Mouse (Mus musculus): ENCODE results near the gene Gata1. TPM values are rescaled to one million over a fixed set of nuclear protein-coding genes. Genes with fewer than 3 reads are reported as not detected.

Gata1 gene
- polyA plus RNA-seq, 1 experiment: not detected

DNA sequence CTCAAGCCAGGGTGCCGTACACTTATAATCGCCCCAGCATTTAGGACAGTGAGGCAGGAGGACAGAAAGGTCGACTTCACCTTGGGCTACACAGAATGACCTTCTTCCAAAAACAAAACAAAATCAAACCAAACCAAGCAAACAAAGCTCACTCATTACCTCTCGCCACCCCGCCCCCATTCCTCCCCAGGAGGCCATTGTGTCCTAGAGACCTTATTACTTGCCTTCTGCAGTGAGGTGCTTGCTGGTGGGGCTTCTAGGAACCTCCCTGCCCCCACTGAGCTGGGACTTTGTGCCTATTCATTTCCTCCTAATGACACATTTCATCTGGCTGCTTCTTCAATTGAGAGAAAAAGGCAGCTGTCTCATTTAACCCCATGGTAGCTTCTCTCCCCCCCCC lies 30.7 kb upstream of the Gata1 start:
- no peaks in the 10 kb centered on the region for H3K4me1 ChIP-seq (ENCODE audit: control insufficient read depth, insufficient read depth, low read length)
- no peak overlapping the region for H3K4me3 ChIP-seq (ENCODE audit: insufficient read depth, low read length)
- no peak overlapping the region for H3K27ac ChIP-seq (ENCODE audit: insufficient read depth, low read length)
- no peak for TF ChIP-seq CTCF (IDR thresholded peaks at IDR 0.05; ENCODE audit: borderline replicate concordance, insufficient read depth, low read length)
- TF ChIP-seq POLR2A (IDR thresholded peaks at IDR 0.05; ENCODE audit: low read depth, low read length): no peak

DNA sequence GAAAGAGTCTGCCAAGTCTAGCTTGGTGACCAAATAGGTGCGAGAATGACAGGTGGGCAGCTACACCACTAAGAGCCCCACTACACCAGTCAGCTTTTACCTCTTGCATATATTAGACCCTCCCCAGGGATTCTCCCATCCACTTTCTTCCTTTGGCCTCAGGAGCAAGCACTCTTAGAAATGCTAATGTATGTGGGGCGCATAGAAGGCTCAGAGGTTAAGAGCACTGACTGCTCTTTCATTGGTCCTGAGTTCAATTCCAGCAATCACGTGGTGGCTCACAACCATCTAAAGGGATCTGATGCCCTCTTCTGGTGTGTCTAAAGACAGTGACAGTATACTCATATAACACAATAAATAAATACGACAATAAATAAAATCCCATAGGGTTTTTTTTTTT lies 25.1 kb upstream of the Gata1 start:
- H3K4me1 ChIP-seq (ENCODE audit: control insufficient read depth, insufficient read depth, low read length): no peaks in the 10 kb centered on the region
- TF ChIP-seq POLR2A (IDR thresholded peaks at IDR 0.05; ENCODE audit: low read depth, low read length): no peak
- no peak for TF ChIP-seq CTCF (IDR thresholded peaks at IDR 0.05; ENCODE audit: borderline replicate concordance, insufficient read depth, low read length)
- H3K27ac ChIP-seq (ENCODE audit: insufficient read depth, low read length): no peak overlapping the region
- no peak overlapping the region for H3K4me3 ChIP-seq (ENCODE audit: insufficient read depth, low read length)

DNA sequence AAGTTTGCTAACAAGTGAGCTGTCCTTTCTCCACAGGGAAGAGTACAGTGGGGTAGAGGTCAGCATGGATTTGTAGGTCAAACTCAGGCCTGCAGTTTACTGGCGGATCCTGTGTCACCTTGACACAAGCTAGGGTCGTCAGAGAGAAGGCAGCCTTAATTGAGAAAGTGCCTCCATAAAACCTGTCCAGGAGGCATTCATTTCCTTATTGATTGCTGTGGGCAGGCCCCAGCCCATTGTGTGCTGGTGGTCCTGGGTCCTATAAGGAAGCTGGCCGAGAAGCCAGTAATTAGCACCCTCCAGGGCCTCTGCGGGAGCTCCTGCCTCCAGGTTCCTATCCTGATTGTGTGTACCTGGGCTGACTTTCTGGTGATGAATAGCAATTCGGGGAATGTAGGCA lies 24.1 kb upstream of the Gata1 start:
- Histone ChIP-seq H3K4me3 (ENCODE audit: insufficient read depth, low read length) (no peak overlapping the region), H3K4me1 (ENCODE audit: control insufficient read depth, insufficient read depth, low read length) (no peaks in the 10 kb centered on the region), H3K27ac (ENCODE audit: insufficient read depth, low read length) (no peak overlapping the region)
- TF ChIP-seq CTCF (IDR thresholded peaks at IDR 0.05; ENCODE audit: borderline replicate concordance, insufficient read depth, low read length) (no peak), POLR2A (IDR thresholded peaks at IDR 0.05; ENCODE audit: low read depth, low read length) (no peak)

DNA sequence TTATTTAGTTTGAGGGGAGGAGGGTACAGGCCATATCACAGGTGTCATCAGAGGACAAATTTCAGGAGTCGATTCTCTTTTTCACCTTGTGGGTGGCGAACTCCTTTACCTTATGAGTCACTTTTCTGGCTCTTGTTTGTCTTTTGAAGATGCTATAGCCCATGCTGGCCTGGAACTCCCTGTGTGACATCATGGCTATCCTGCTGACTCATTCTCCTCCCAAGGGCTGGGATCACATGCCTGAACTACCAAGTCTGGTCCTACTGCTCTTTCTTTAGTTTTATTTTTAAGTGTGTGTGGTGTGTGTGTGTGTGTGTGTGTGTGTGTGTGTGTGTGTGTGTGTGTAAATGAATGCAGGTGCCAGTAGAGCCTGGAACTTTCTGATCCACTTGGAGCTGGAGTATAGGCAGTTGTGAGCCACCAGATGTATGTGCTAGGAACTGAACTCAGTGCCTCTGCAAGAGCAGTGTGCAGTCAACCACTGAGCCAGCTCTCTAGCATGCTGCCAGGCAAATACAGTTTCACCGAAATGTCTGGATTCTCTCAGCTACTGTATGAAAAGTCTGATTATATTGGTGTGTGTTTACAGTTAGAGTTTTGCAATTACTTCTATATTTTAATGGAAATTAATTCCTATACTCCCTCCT lies 22.8 kb upstream of the Gata1 start:
- Histone ChIP-seq H3K27ac (ENCODE audit: insufficient read depth, low read length) (no peak overlapping the region), H3K4me1 (ENCODE audit: control insufficient read depth, insufficient read depth, low read length) (no peaks in the 10 kb centered on the region), H3K4me3 (ENCODE audit: insufficient read depth, low read length) (no peak overlapping the region)
- no peak for TF ChIP-seq POLR2A (IDR thresholded peaks at IDR 0.05; ENCODE audit: low read depth, low read length)
- no peak for TF ChIP-seq CTCF (IDR thresholded peaks at IDR 0.05; ENCODE audit: borderline replicate concordance, insufficient read depth, low read length)

DNA sequence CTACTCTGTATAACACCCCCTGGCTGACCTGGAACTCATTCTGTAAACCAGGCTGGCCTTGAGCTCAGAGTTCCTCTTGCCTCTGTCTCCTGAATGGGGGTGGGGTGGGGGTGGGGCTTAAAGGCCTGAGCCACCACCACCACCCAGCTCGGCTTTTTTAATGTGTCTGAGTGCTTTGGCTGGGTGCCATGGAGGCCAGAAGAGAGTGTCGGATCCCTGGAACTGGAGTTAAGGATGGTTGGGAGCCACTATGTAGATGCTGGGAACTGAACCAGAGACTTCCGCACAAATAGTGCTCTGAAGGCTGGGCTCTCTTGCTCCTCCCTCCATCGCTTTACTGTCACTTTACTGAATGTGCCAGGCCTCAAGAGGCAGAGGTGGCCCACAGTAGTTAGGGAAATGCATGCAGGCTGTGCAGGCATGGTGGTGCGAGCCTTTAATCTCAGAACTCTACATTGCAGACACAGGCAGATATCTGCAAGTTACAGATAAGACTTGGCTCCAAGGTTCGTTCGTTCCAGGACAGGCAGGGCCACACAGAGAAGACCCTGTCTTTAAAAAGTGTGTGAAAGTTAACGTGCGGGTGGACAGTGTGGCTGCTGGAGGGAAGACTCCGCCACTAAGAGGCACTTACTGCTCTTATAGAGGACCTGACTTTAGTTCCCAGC lies 15.3 kb upstream of the Gata1 start:
- Histone ChIP-seq H3K27ac (ENCODE audit: insufficient read depth, low read length) (no peak overlapping the region), H3K4me1 (ENCODE audit: control insufficient read depth, insufficient read depth, low read length) (no peaks in the 10 kb centered on the region), H3K4me3 (ENCODE audit: insufficient read depth, low read length) (no peak overlapping the region)
- TF ChIP-seq CTCF (IDR thresholded peaks at IDR 0.05; ENCODE audit: borderline replicate concordance, insufficient read depth, low read length): no peak
- TF ChIP-seq POLR2A (IDR thresholded peaks at IDR 0.05; ENCODE audit: low read depth, low read length): no peak

DNA sequence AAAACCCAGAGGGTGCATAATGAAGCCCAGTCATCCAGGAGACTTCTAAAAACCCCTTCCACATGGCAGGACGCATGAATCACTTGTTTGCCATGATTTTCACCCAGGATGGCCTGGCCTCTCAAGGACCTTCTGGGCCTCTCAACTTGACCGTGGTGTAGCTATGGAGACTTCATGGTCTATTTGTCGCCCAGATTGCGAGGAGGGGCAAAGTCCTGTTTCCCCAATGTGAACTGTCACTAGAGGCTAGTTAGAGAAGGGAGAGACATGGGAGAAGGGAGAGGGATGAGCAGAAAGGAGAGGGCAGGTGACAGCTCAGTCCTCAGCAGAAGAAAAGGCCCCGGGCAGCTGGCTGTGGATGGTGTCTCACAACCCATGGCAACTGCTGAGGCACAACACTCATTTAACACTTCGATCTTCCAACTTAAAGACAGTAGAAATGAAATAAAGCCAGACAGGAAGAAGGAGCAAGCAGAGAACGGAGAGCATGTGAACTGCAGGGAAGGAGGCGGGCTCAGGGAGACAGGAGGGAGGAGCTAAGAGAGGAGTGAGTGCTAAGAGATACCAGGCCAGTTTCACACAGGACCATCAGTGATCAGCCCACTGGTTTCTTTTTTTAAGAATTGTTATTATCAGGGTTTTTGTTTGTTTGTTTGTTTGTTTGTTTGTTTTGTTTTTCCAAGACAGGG lies 14.7 kb upstream of the Gata1 start:
- Histone ChIP-seq H3K27ac (ENCODE audit: insufficient read depth, low read length) (no peak overlapping the region), H3K4me3 (ENCODE audit: insufficient read depth, low read length) (no peak overlapping the region), H3K4me1 (ENCODE audit: control insufficient read depth, insufficient read depth, low read length) (no peaks in the 10 kb centered on the region)
- TF ChIP-seq POLR2A (IDR thresholded peaks at IDR 0.05; ENCODE audit: low read depth, low read length) (no peak), CTCF (IDR thresholded peaks at IDR 0.05; ENCODE audit: borderline replicate concordance, insufficient read depth, low read length) (no peak)

DNA sequence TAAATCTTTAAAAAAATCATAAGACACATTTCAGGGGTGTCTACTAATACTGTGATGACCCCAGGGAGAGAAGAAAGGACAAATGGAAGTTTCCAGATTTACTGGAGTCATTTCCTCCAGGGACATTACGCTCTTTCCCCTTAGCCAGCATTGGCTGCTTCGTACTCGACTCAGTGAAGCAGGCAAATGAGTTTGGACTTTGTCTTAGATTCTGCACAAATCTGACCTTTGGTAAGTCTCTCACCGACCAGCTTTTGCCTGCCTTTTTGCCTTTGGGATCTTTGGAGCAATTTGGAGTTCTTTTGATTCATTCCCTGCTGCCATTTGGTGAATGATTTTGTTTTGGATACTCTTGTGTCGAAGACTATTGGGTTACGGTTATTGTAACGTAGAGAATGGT lies 3.5 kb upstream of the Gata1 start:
- TF ChIP-seq CTCF (IDR thresholded peaks at IDR 0.05; ENCODE audit: borderline replicate concordance, insufficient read depth, low read length) (no peak), POLR2A (IDR thresholded peaks at IDR 0.05; ENCODE audit: low read depth, low read length) (no peak)
- no peaks in the 10 kb centered on the region for H3K4me1 ChIP-seq (ENCODE audit: control insufficient read depth, insufficient read depth, low read length)
- no peak overlapping the region for H3K27ac ChIP-seq (ENCODE audit: insufficient read depth, low read length)
- H3K4me3 ChIP-seq (ENCODE audit: insufficient read depth, low read length): no peak overlapping the region

DNA sequence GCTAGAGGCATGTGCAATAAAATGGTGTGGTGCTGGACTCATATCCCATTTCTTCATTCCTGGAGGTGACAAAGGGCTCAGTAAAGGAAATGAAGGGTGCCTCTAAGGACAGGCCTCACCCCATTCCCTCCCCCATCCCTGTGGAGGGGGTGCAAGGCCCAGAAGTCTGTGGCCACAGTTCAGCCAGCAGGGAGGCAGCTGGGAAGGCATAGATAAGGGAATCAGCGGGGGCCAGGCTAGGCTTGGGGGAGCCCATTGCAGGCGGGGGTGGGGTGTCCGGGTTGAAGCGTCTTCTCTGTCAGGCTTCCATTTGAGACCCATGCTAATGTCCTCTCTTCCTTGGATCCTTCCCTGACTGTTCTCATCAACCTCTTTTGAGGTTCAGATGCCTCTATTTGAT lies 6.6 kb downstream of the Gata1 start:
- Histone ChIP-seq H3K4me3 (ENCODE audit: insufficient read depth, low read length) (no peak overlapping the region), H3K27ac (ENCODE audit: insufficient read depth, low read length) (no peak overlapping the region), H3K4me1 (ENCODE audit: control insufficient read depth, insufficient read depth, low read length) (no peaks in the 10 kb centered on the region)
- no peak for TF ChIP-seq POLR2A (IDR thresholded peaks at IDR 0.05; ENCODE audit: low read depth, low read length)
- no peak for TF ChIP-seq CTCF (IDR thresholded peaks at IDR 0.05; ENCODE audit: borderline replicate concordance, insufficient read depth, low read length)

DNA sequence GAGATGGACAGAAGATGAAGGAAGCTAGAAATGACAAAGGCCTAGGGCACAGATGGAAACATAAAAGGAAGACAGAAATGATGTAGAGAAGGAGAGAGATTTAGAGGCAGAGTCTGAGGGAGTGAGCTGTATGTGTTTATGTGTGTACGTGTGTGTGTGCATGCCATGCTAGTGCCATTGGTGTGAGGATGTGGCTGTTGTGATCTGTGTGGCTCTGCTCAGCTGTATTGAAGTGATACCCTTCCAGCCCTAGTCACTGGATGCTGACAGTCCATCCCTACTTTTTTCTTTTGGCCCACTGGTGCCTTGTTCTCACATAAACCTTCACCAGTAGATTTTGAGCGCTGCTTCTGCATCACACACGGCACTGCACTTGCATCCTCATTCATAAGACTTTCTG lies 9.0 kb downstream of the Gata1 start:
- no peaks in the 10 kb centered on the region for H3K4me1 ChIP-seq (ENCODE audit: control insufficient read depth, insufficient read depth, low read length)
- H3K27ac ChIP-seq (ENCODE audit: insufficient read depth, low read length): no peak overlapping the region
- H3K4me3 ChIP-seq (ENCODE audit: insufficient read depth, low read length): no peak overlapping the region
- TF ChIP-seq POLR2A (IDR thresholded peaks at IDR 0.05; ENCODE audit: low read depth, low read length): no peak
- TF ChIP-seq CTCF (IDR thresholded peaks at IDR 0.05; ENCODE audit: borderline replicate concordance, insufficient read depth, low read length): no peak

DNA sequence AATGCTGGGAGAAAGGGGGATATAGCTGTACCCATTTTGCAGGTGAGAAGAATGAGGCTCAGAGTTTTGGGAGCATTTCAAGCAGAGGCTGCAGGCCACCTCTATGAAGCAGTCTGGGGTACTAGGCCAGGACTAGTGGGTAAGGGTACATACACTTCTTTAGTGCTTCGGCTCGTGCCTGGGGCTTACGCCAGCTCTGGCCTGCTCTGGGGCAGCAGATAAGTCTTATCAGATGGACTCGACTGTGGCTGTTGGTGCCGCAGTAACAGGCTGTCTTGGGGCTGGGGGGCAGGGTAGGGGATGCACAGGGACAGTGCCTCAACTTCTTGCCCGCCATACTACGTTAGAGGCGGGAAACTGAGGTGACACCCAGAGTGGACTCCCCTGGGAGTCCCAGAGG lies 9.6 kb downstream of the Gata1 start:
- TF ChIP-seq POLR2A (IDR thresholded peaks at IDR 0.05; ENCODE audit: low read depth, low read length) (no peak), CTCF (IDR thresholded peaks at IDR 0.05; ENCODE audit: borderline replicate concordance, insufficient read depth, low read length) (no peak)
- Histone ChIP-seq H3K4me1 (ENCODE audit: control insufficient read depth, insufficient read depth, low read length) (no peaks in the 10 kb centered on the region), H3K27ac (ENCODE audit: insufficient read depth, low read length) (no peak overlapping the region), H3K4me3 (ENCODE audit: insufficient read depth, low read length) (no peak overlapping the region)

All from embryonic fibroblast, embryonic 13.5 days (primary cell).